Mouse (Mus musculus): Measurements from ENCODE around the gene Vrk3.
A peak's percentile ranks its signal among the peaks of the same experiment; 100 is the strongest.

Gene Vrk3

DNA sequence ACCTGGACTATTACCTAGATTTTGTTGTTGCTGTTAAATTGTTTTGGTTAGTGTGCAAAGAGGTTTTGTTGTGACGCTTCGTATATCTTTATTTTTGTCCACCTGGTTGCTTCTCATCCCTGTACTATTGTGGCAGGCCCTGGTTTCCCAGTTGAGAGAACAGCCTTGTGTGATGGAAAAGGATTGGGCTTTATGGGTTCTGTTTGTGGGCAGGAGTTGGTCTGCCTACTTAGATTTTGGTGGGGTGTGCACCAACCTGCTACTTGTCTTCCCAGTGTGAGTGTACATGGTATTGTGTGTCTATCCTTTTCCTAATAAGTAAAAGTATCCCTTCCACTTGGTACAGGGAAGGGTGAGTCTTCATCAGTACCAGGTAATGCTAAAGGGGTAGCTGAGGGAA lies 71.2 kb downstream of the Vrk3 start:
- DNase-seq = no peak

DNA sequence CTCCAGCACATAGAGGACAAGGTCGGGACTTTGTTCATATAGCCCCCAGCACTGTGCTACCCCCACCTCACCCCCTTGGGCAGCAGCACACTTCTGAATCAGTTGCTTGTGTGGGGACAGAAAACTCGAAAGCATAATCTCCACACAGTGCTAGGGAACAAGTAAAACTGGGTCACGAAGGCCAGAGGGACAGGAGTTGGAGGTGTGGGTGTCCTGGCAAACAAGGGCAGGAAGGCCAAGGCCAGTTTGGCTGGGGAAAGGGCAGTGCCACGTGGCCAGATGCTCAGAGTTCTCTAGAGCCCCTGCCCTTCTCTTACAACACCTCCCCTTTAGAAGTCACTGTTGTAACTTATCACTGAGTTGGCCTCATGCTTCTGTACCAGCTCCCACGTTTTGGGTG lies 71.7 kb downstream of the Vrk3 start:
- DNase-seq = peak; percentile 10

DNA sequence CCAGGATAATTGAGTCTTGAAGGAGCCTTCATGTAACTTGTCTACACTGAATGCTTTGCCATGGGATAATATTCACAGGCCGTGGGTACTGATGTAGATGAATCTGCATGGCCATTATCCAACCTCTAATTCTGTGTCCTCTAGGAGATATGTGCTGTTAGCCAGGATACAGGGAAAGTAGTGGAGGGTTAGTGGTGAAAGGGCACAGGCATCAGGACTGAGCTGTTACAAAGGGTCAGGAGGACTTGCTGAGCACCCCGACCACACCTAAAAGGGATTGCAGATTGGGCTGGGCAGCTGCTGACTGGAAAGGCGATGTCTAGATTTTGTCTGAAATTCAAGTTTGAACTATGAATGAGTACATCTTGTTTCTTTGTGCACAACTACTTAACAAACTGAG lies 72.3 kb downstream of the Vrk3 start:
- peak; percentile 1 for DNase-seq

DNA sequence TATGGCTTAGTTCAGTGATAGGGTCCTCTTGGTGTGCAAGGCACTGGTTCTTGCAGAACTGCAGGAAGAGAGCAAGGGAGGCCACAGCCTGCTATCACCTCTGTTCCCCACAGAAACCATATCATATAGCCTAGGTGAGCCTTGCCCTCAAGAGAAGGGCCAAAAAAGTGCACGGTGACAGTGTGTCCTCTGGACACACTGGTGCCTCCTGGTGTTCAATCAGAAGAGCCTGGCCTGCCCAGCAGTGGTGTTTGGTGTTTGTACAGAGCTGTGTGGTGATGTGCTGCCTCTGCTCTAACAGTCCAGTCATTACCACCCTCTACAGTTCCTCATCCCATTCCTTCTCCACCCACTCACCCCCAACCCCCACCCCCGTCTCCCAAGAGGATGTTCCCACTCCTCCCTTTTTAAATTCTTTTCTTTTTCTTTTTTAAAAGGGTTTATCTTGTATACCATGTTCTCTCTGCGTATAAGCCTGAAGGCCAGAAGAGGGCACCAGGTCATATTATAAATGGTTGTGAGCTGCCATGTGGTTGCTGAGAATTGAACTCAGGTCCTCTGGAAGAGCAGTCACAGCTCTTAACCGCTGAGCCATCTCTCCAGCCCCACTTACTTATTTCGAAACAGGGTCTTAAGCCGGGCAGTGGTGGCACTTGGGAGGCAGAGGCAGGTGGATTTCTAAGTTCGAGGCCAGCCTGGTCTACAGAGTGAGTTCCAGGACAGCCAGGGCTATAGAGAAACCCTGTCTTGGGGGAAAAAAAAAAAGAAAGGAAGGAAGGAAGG lies 73.6 kb downstream of the Vrk3 start:
- peak; percentile 4 for DNase-seq

DNA sequence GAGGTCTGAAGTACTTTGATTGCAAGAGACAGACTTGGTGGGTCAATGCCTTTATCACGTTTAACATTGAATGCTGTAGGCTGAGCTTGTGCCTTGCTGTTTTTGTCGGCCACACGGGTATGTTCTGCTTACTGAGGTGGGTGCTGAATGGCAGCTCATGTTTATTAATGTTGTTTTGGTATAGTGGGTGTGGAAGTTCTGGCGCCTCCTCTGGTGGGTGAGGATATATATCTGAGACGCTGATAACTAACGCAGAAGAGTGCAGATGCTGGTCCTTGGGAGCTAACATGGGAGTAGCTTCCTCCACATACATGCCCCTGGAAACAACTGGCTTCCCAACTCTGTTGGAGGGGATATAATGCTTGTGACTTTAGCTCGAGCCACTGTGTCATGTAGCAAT lies 75.2 kb downstream of the Vrk3 start:
- peak; percentile 9 for DNase-seq

DNA sequence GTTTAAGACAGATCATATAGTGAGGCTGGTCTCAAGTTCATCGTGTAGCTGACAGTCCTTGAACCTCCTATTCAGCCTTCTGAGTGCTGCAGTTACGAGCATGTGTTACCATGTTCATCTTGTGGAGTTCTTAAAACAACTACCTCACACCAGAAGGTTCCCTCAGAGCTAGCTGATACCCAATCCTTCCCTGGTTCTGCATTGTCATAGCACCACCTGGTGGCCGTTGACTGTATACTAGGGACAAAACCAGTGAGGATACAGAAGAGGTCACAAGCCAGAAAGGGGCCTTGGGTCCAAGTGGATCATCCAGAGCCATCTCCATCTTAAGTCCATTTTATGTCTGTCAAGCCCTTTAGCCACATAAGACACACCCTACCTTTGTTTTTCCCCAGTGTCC lies 76.7 kb downstream of the Vrk3 start:
- DNase-seq = peak; percentile 88

DNA sequence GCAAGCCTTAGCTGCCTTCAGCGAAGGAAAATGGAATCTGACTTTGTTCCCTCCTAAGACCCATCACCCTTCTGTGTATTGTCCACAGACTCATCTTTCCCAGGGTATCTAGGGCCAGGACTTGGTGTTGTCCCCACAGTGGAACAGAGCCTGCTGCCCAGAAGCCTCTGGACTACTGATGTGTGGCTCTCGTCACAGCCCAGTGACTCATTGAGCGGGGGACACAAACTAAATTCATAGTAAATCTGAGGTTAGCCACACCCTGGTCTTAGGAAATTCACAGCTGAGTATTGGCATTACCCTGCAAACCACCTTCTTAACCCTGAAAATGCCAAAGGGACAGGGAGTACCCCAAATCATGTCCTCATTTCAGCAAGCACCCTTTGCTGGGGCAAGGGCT lies 78.6 kb downstream of the Vrk3 start:
- no peak for DNase-seq

Measured in kidney, postnatal 10 days (tissue).